ENCODE assay signal across 18 mouse cellular contexts in the genomic region with DNA sequence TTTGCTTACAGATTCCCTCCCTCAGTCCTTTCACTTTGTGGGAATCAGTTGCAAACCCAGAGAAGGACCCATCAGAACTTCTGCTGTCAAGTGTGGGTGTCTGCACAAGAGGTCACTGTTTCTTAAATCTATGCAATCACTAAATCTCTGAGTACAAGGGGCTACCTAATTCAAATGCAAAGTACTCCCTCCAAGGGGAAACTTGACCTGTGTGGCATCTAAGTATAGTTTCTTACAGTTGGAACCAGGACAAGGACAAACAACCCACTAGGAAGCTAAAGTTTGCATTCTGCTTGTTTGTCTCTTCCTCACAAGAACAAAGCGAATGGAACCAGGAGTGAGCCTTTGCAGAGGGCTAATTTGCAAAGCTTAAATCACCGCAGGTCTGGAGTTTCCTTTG. TPM values are rescaled to one million over a fixed set of nuclear protein-coding genes. Genes with fewer than 3 reads are reported as not detected.
DNase-seq lines count a peak whose midpoint lies in the region; ATAC-seq lines count a peak whose summit lies in the region.
"Had no signal": no experiment of that assay in that cellular context is flagged by ENCODE, and none has a peak within 500 bp of the region (broad histone marks: within the 10 kb centered on the region; RNA-seq: fewer than 3 reads in every experiment).

No protein-coding gene starts in this region.

- 26% methylated on average over 2 of the region's 2 CpGs for WGBS in hindbrain, embryonic 13.5 days
- 20% methylated on average over 2 of the region's 2 CpGs for WGBS in hindbrain, embryonic 14.5 days
- 23% methylated on average over 2 of the region's 2 CpGs for WGBS in midbrain, embryonic 11.5 days
- 21% methylated on average over 2 of the region's 2 CpGs for WGBS in midbrain, embryonic 14.5 days

- peaks cover 14% of the 10 kb centered on the region for H3K4me1 ChIP-seq in hindbrain, embryonic 13.5 days (replicated peaks)
- H3K4me1 ChIP-seq in hindbrain, embryonic 14.5 days (replicated peaks; ENCODE audit: control insufficient read depth, insufficient read depth, low read length): peaks cover 10% of the 10 kb centered on the region; the same call in 1 of the 2 replicates
- no peaks in the 10 kb centered on the region; the same call in 1 of the 2 replicates for H3K4me1 ChIP-seq in midbrain, embryonic 11.5 days (ENCODE audit: control insufficient read depth, insufficient read depth, low read length)
- H3K4me1 ChIP-seq in midbrain, embryonic 14.5 days (ENCODE audit: control insufficient read depth, insufficient read depth, low read length): 0 out of 2 replicates have a peak, but pooled peaks cover 8% of the 10 kb centered on the region

- H3K36me3 ChIP-seq in hindbrain, embryonic 13.5 days: no peaks in the 10 kb centered on the region
- H3K36me3 ChIP-seq in hindbrain, embryonic 14.5 days (replicated peaks; ENCODE audit: control insufficient read depth, insufficient read depth): no peaks in the 10 kb centered on the region
- H3K36me3 ChIP-seq in midbrain, embryonic 11.5 days (ENCODE audit: control insufficient read depth, insufficient read depth, low read length): no peaks in the 10 kb centered on the region
- no peaks in the 10 kb centered on the region for H3K36me3 ChIP-seq in midbrain, embryonic 14.5 days (ENCODE audit: control insufficient read depth, insufficient read depth, low read length)
- H3K36me3 ChIP-seq: embryonic facial prominence, embryonic 10.5 days; heart, embryonic 12.5 days had no signal

- no peak overlapping the region for H3K9ac ChIP-seq in hindbrain, embryonic 13.5 days
- H3K9ac ChIP-seq in hindbrain, embryonic 14.5 days: no peak overlapping the region
- no peak overlapping the region for H3K9ac ChIP-seq in midbrain, embryonic 11.5 days (ENCODE audit: low read length)
- no peak overlapping the region for H3K9ac ChIP-seq in midbrain, embryonic 14.5 days (replicated peaks; ENCODE audit: low read length)
- H3K9ac ChIP-seq: heart, embryonic 12.5 days had no signal

- no peak overlapping the region for H3K4me3 ChIP-seq in hindbrain, embryonic 13.5 days
- H3K4me3 ChIP-seq in hindbrain, embryonic 14.5 days (replicated peaks; ENCODE audit: low read length): no peak overlapping the region
- no peak overlapping the region for H3K4me3 ChIP-seq in midbrain, embryonic 11.5 days (ENCODE audit: low read depth, low read length)
- H3K4me3 ChIP-seq in midbrain, embryonic 14.5 days (replicated peaks; ENCODE audit: low read depth, low read length): no peak overlapping the region
- H3K4me3 ChIP-seq: embryonic facial prominence, embryonic 10.5 days; heart, embryonic 12.5 days had no signal

- no peak for ATAC-seq in hindbrain, embryonic 13.5 days (ENCODE audit: low FRiP score)
- no peak for ATAC-seq in hindbrain, embryonic 14.5 days (ENCODE audit: low FRiP score)
- ATAC-seq in midbrain, embryonic 11.5 days (ENCODE audit: low FRiP score): no peak
- ATAC-seq in midbrain, embryonic 14.5 days (ENCODE audit: low FRiP score, low TSS enrichment): no peak
- no peak for ATAC-seq in megakaryocyte-erythroid progenitor cell, adult 5-6 weeks (replicated peaks; ENCODE audit: low FRiP score, low TSS enrichment, poor library complexity, severe bottlenecking)
- ATAC-seq: forebrain, embryonic 16.5 days had no signal

- peak overlapping the region; percentile 52; the same call in 1 of the 2 replicates for H3K27ac ChIP-seq in hindbrain, embryonic 13.5 days
- no peak overlapping the region for H3K27ac ChIP-seq in hindbrain, embryonic 14.5 days
- H3K27ac ChIP-seq in midbrain, embryonic 11.5 days (ENCODE audit: low read depth, low read length): no peak overlapping the region
- H3K27ac ChIP-seq in midbrain, embryonic 14.5 days (replicated peaks; ENCODE audit: low read depth, low read length): no peak overlapping the region
- H3K27ac ChIP-seq: embryonic facial prominence, embryonic 10.5 days had no signal

- no peaks in the 10 kb centered on the region for H3K9me3 ChIP-seq in hindbrain, embryonic 13.5 days
- no peaks in the 10 kb centered on the region for H3K9me3 ChIP-seq in hindbrain, embryonic 14.5 days (ENCODE audit: control insufficient read depth, low read length)
- H3K9me3 ChIP-seq in midbrain, embryonic 11.5 days (ENCODE audit: control insufficient read depth, low read length): no peaks in the 10 kb centered on the region
- H3K9me3 ChIP-seq in midbrain, embryonic 14.5 days (ENCODE audit: control insufficient read depth, low read length): no peaks in the 10 kb centered on the region
- H3K9me3 ChIP-seq: embryonic facial prominence, embryonic 10.5 days; heart, embryonic 12.5 days had no signal

- H3K4me2 ChIP-seq in hindbrain, embryonic 13.5 days: no peak overlapping the region
- no peak overlapping the region for H3K4me2 ChIP-seq in hindbrain, embryonic 14.5 days (replicated peaks)
- no peak overlapping the region for H3K4me2 ChIP-seq in midbrain, embryonic 11.5 days
- H3K4me2 ChIP-seq in midbrain, embryonic 14.5 days (ENCODE audit: low read length): no peak overlapping the region
- H3K4me2 ChIP-seq: heart, embryonic 12.5 days had no signal

- DNase-seq in hindbrain, embryonic 14.5 days (ENCODE audit: low spot score): no peak
- DNase-seq in midbrain, embryonic 11.5 days (ENCODE audit: low spot score, missing footprints): peak; percentile 82
- DNase-seq in midbrain, embryonic 14.5 days: no peak
- peak; percentile 91 for DNase-seq in ES-CJ7 (ENCODE audit: low read depth, low spot score)
- DNase-seq in ZHBTc4 (ENCODE audit: low read depth, low spot score): peak; percentile 69
- DNase-seq in retina, postnatal 1 day: no peak
- DNase-seq: adrenal gland, adult 2 months; adrenal gland, postnatal 25 days; cerebellum, adult 2 months; cerebellum, postnatal 10 days; gastrocnemius, postnatal 14 days; heart, postnatal 36 days had no signal

- no peaks in the 10 kb centered on the region for H3K27me3 ChIP-seq in hindbrain, embryonic 13.5 days
- no peaks in the 10 kb centered on the region for H3K27me3 ChIP-seq in hindbrain, embryonic 14.5 days (ENCODE audit: control insufficient read depth, insufficient read depth, low read length)
- H3K27me3 ChIP-seq in midbrain, embryonic 11.5 days (ENCODE audit: control insufficient read depth, insufficient read depth, low read length): no peaks in the 10 kb centered on the region
- no peaks in the 10 kb centered on the region for H3K27me3 ChIP-seq in midbrain, embryonic 14.5 days (ENCODE audit: control insufficient read depth, insufficient read depth, low read length)
- H3K27me3 ChIP-seq: heart, embryonic 12.5 days had no signal

RNA-seq across cellular contexts. Expression of a gene that starts 22.3 kb away (rescaled TPM):
- polyA plus RNA-seq in hindbrain, embryonic 13.5 days (2015; fragmentation: Nextera tagmentation; extraction: Ambion mirVana): 35.3 and 40.5 TPM in 2 replicates
- polyA plus RNA-seq in hindbrain, embryonic 14.5 days (2014; fragmentation: Nextera tagmentation; extraction: Ambion mirVana): 30.8 and 34.4 TPM in 2 replicates
- 21.1 and 21.2 TPM in 2 replicates for polyA plus RNA-seq in midbrain, embryonic 11.5 days (2014; fragmentation: Nextera tagmentation; extraction: Ambion mirVana)
- 47.2 and 51.8 TPM in 2 replicates for polyA plus RNA-seq in midbrain, embryonic 14.5 days (2014; fragmentation: Nextera tagmentation; extraction: Ambion mirVana)
- 6.1 and 11.5 TPM in 2 replicates for total RNA-seq in megakaryocyte-erythroid progenitor cell, adult 5-6 weeks (2014; fragmentation: Nextera tagmentation)
- total RNA-seq in megakaryocyte-erythroid progenitor cell, adult 5-6 weeks (2017): 19.7 and 22.3 TPM in 2 replicates
- total RNA-seq: MEL had no signal

Comparison
In these comparisons a context has a peak if more than half of its experiments do, and no peak if none do; other contexts are left out.
1. DNase-seq: peak in midbrain, embryonic 11.5 days (single experiment), ES-CJ7 (single experiment) and ZHBTc4 (single experiment); none in hindbrain, embryonic 14.5 days (single experiment), midbrain, embryonic 14.5 days (single experiment) and retina, postnatal 1 day (single experiment).